Mouse (Mus musculus) erythroblast, embryonic 14.5 days (primary cell): ENCODE measurements around the gene Gm17416. TPM values are rescaled to one million over a fixed set of nuclear protein-coding genes. Genes with fewer than 3 reads are reported as not detected.

Experiments
- H3K27me3 ChIP-seq: 2 replicates; pipeline ENCODE4 v1.6.1; 2012; ENCODE audit warnings: inconsistent platforms; ENCODE audit not compliant: control insufficient read depth
- H3K36me3 ChIP-seq: 2 replicates; pipeline ENCODE4 v1.6.1; 2012; ENCODE audit warnings: mild to moderate bottlenecking, inconsistent platforms; ENCODE audit not compliant: control insufficient read depth
- H3K4me1 ChIP-seq: 2 replicates; pipeline ENCODE4 v1.6.1; 2012; ENCODE audit warnings: inconsistent platforms; ENCODE audit not compliant: control insufficient read depth
- H3K4me3 ChIP-seq: replicated peaks from 2 replicates; pipeline ENCODE3; 2012; ENCODE audit warnings: moderate library complexity, mild to moderate bottlenecking, inconsistent platforms
- H3K9me3 ChIP-seq: 2 replicates; pipeline ENCODE4 v1.6.1; 2012; ENCODE audit warnings: low read length, inconsistent platforms, mixed read lengths; ENCODE audit not compliant: control insufficient read depth
- GATA1 ChIP-seq: IDR thresholded peaks from 2 replicates; pipeline ENCODE4 v1.6.1; 2012; ENCODE audit warnings: low read length, inconsistent platforms, mixed read lengths
- TAL1 ChIP-seq: IDR thresholded peaks from 3 replicates; pipeline ENCODE4 v1.6.1; 2012; ENCODE audit warnings: low read length, inconsistent platforms, mixed read lengths
- polyA plus RNA-seq: library from polyadenylated mRNA; stranded (reverse); fragments of >175 nt; gene quantifications from 2 replicates; pipeline ENCODE4 v1.2.3, GENCODE M21; 2012

Gm17416 gene
- polyA plus RNA-seq, 1 experiment, result not detected

- H3K9me3 ChIP-seq, result no peaks in the 10 kb centered on the region
These were observed 743 bp downstream of the Gm17416 start for GRCm38 (mm10) chr2:152569881-152570280.

GRCm38 (mm10) chr2:152570313-152570712 is 1.2 kb downstream of the Gm17416 start:
- Histone ChIP-seq H3K4me1 (no peaks in the 10 kb centered on the region), H3K36me3 (no peaks in the 10 kb centered on the region), H3K9me3 (no peaks in the 10 kb centered on the region), H3K4me3 (no peak overlapping the region), H3K27me3 (no peaks in the 10 kb centered on the region)
- TF ChIP-seq GATA1, result no peak
- no peak for TF ChIP-seq TAL1

More at GRCm38 (mm10) chr2:152569881-152570280, 743 bp downstream of the Gm17416 start:
- Histone ChIP-seq H3K4me1 (no peaks in the 10 kb centered on the region), H3K4me3 (no peak overlapping the region), H3K36me3 (no peaks in the 10 kb centered on the region), H3K27me3 (no peaks in the 10 kb centered on the region)
- TF ChIP-seq TAL1 (no peak), GATA1 (no peak)

GRCm38 (mm10) chr2:152572114-152572794 is 3.1 kb downstream of the Gm17416 start, which contains the start of gene Defb21:
Defb21 (plus strand) TSS chr2:152572744.
- Histone ChIP-seq H3K27me3 (no peaks in the 10 kb centered on the region), H3K4me3 (no peak within 1 kb of the TSS), H3K36me3 (no peaks in the 10 kb centered on the region), H3K9me3 (no peaks in the 10 kb centered on the region), H3K4me1 (no peaks in the 10 kb centered on the region)
- TF ChIP-seq GATA1 (no peak), TAL1 (no peak)

- Histone ChIP-seq H3K4me3 (no peak overlapping the region), H3K36me3 (no peaks in the 10 kb centered on the region), H3K4me1 (no peaks in the 10 kb centered on the region), H3K27me3 (no peaks in the 10 kb centered on the region), H3K9me3 (no peaks in the 10 kb centered on the region)
- TF ChIP-seq TAL1, result no peak
- no peak for TF ChIP-seq GATA1
These were observed 4.3 kb downstream of the Gm17416 start for GRCm38 (mm10) chr2:152573484-152573883.

- no peaks in the 10 kb centered on the region for H3K27me3 ChIP-seq
- TF ChIP-seq GATA1 (no peak), TAL1 (no peak)
- no peaks in the 10 kb centered on the region for H3K4me1 ChIP-seq
These were observed 11.0 kb downstream of the Gm17416 start, which contains the start of gene Defb19 for GRCm38 (mm10) chr2:152580107-152580506. Defb19 (minus strand) TSS chr2:152580312.

GRCm38 (mm10) chr2:152580612-152581011 is 11.5 kb downstream of the Gm17416 start:
- TF ChIP-seq TAL1, result no peak
- no peak for TF ChIP-seq GATA1
- Histone ChIP-seq H3K36me3 (no peaks in the 10 kb centered on the region), H3K4me3 (no peak overlapping the region), H3K9me3 (no peaks in the 10 kb centered on the region), H3K27me3 (no peaks in the 10 kb centered on the region), H3K4me1 (no peaks in the 10 kb centered on the region)

More at GRCm38 (mm10) chr2:152580107-152580506, 11.0 kb downstream of the Gm17416 start, which contains the start of gene Defb19:
- H3K9me3 ChIP-seq, result no peaks in the 10 kb centered on the region
- H3K36me3 ChIP-seq, result no peaks in the 10 kb centered on the region
- no peak within 1 kb of the TSS for H3K4me3 ChIP-seq

- H3K36me3 ChIP-seq, result no peaks in the 10 kb centered on the region
- no peaks in the 10 kb centered on the region for H3K4me1 ChIP-seq
- TF ChIP-seq GATA1 (no peak), TAL1 (no peak)
- no peaks in the 10 kb centered on the region for H3K27me3 ChIP-seq
- H3K9me3 ChIP-seq, result no peaks in the 10 kb centered on the region
- no peak overlapping the region for H3K4me3 ChIP-seq
These were observed 17.9 kb downstream of the Gm17416 start for GRCm38 (mm10) chr2:152586926-152587560.

- no peaks in the 10 kb centered on the region for H3K4me1 ChIP-seq
- no peaks in the 10 kb centered on the region for H3K9me3 ChIP-seq
- no peak overlapping the region for H3K4me3 ChIP-seq
- H3K36me3 ChIP-seq, result no peaks in the 10 kb centered on the region
- H3K27me3 ChIP-seq, result no peaks in the 10 kb centered on the region
- TF ChIP-seq TAL1 (no peak), GATA1 (no peak)
These were observed 19.3 kb downstream of the Gm17416 start for GRCm38 (mm10) chr2:152588450-152588849.

- Histone ChIP-seq H3K9me3 (no peaks in the 10 kb centered on the region), H3K27me3 (no peaks in the 10 kb centered on the region), H3K4me3 (no peak overlapping the region), H3K36me3 (no peaks in the 10 kb centered on the region), H3K4me1 (no peaks in the 10 kb centered on the region)
- no peak for TF ChIP-seq TAL1
- TF ChIP-seq GATA1, result no peak
These were observed 19.9 kb downstream of the Gm17416 start for GRCm38 (mm10) chr2:152589021-152589420.
